Mouse (Mus musculus): ENCODE results near the gene Atp13a2.
A peak's percentile ranks its signal among the peaks of the same experiment; 100 is the strongest.

Atp13a2 gene

DNA sequence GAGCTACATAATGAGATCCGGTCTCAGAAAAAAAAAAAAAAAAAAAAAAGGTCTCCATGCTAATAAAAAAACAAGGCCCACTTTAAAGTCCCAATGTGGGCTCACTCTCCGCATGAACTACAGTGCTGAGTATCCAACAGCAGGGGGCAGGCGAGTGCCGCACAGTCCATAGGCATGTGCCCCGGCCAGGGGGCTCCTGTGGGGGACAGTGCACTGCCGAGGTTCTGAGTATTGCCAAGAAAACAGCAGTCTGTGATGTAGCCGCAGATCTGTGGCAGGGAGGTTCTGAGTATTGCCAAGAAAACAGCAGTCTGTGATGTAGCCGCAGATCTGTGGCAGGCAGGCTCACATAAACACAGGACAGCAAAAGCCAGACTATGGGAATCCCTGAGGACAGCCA lies 58.1 kb downstream of the Atp13a2 start:
- DNase-seq (ENCODE audit: low read depth): peak; percentile 55

DNA sequence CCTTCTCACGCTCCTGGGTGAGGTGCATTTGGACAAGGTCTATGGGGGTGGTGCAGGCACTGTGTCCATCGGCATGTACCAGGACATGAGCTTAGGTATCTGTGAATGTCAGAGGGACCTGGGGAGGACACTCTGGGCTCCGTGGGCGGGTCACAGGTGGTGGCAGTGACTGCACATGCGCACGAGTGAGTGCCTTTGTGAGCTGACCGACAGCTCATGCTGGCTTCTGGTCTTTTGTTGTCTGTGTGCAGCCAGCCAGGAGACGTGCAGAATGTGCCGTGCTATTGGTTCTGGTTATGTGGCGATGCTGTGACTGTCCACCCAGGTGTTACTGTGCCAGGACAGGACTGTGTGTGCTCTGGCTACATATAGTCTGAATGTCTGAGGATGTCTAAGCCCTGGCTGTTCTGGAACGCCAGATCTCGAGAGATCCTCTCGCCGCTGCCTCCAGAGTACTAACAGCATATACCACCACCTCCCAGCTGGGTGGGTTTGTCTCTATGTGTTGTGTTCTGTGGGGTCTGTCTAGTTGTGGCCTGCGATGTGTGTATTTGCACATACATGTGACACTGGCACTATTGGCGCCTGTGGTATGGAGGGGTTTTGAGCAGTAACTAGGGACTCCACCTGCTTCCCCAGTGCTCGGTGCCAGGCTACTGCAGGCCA lies 62.3 kb downstream of the Atp13a2 start:
- DNase-seq (ENCODE audit: low read depth): no peak

DNA sequence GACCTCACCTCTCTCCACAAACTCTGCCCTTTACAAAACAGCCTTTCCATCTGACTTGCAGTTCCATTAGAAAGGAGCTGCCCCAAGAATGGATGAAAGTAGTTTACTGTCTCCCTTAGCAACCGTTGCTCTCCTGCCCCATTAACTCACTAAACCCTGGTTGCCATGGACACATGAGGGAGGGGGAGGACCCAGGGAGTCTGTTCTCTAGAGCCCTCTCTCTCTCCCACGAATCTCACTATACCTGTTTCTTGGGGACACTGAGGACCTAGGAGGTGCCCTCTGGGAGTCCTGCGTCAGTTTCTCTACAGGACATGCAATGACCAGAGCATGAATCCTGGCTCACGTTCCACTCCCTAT lies 62.8 kb downstream of the Atp13a2 start:
- DNase-seq (ENCODE audit: low read depth): no peak

DNA sequence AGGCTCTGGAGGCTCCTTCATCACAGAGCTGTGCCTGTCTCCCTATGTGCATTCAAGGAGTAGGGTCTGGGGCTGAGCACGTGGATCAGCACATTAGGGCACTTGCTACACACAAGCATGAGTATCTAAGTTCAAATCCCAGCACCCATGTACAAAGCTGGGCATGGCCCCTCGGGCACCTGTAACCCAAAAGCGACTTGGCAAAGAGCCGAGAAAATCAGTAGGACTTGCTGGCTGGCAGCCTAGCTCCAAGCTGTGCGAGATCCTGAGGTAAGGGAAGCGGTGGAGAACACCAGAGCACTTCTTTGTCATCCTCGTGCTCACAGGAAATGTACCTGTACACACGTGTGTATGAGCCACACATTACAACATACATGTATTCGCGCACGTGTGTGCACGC lies 65.8 kb downstream of the Atp13a2 start:
- DNase-seq (ENCODE audit: low read depth): no peak

GRCm38 (mm10) chr4:141053138-141053537 lies 66.5 kb downstream of the Atp13a2 start:
- DNase-seq (ENCODE audit: low read depth): no peak

DNA sequence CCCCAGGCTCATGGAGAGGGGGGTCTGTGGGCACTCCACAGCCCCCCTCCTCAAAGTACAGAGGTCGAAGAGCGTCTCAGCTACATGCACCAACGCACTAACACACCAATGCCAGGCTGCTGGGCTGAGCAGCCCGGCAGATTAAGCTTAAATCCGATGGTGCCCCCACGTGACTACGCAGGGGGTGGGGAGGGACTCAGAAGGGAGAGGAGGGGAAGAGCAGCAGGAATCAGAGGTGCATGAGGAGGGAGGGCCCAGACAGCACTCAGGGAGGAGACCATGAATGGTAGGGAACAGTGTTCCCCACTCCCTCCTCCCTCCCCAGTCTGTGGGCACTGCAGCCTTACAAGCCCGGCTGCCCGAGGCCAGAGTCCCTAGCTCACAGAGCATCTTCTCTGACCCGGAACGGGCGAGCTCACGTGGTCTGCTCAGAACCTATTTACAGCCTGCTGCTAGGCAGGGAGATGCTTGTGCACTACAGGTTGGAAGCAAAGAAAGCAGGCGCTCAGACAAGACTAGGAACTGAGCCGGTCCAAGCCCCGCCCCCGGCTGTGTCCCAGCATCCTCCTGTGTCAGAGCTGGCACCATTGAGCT lies 67.0 kb downstream of the Atp13a2 start:
- no peak for DNase-seq (ENCODE audit: low read depth)

Data from 416B (cell line).